Mouse (Mus musculus): ENCODE results near the gene Dlg5. TPM values are rescaled to one million over a fixed set of nuclear protein-coding genes. Genes with fewer than 3 reads are reported as not detected.

The Dlg5 gene
- polyA plus RNA-seq, 1 experiment from 2014 or later = 5.2 TPM

DNA sequence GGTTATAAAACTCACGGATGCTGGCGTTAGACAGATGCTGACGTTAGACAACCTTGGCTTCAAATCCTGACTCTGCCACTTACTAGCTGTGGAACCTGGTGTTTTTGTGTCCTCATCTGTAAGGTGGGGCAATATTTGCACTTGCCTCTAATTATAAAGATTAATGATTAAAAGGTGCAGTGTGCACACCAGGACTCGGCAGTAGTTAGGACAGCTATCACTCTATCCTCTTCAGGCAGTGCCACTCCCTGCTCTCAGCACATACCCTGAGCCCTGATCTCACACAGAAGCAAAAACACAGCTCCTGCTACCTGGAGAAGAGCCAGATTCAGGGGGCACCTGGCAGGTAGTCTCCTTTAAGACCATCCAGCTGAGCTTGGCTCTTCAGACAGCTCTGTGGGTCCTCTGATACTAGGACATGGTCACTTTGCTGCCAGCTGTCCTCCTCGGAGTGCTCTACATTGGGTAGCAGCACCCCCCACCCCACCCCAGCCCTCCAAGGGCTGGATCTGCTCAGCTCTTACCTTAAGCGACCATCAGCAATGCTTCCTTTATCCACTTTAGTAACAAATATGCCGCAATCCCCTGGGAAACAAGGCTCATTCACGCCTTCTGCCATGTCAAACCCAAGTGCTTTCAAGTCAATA is 80.9 kb downstream of the Dlg5 start:
- Histone ChIP-seq H3K36me3 (ENCODE audit: control insufficient read depth, insufficient read depth) (peaks cover 18% of the 10 kb centered on the region), H3K27me3 (ENCODE audit: control insufficient read depth, insufficient read depth, low read length) (no peaks in the 10 kb centered on the region), H3K4me1 (ENCODE audit: control insufficient read depth, insufficient read depth, low read length) (peaks cover 3% of the 10 kb centered on the region; the same call in 1 of the 2 replicates), H3K4me3 (ENCODE audit: low read length) (no peak overlapping the region), H3K9me3 (replicated peaks; ENCODE audit: control insufficient read depth, low read length) (no peaks in the 10 kb centered on the region), H3K4me2 (ENCODE audit: low read depth, low read length) (no peak overlapping the region), H3K9ac (ENCODE audit: low read length) (no peak overlapping the region), H3K27ac (ENCODE audit: low read length) (no peak overlapping the region)
- ATAC-seq (replicated peaks; ENCODE audit: extremely low read depth, insufficient read depth, low FRiP score) = no peak
- WGBS = 86% methylated on average over 8 of the region's 8 CpGs

DNA sequence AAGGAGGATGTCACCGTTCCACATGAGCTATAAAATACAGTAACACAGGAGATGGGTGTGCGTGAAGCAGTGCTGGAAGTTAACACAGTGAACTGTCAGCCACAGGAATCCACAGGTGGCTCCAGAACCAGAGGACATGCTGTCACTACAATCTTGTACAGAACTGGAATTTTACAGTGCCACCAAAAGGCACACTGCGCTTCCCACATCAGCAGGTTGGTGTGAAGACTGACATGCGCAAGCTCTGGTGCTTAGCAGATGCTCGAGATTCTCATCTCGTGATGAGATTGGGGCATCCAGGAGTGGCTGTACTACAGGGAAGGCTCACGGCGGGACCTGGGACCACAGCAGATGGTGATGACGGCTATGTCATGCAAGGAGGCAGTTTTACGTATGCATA is 82.9 kb downstream of the Dlg5 start:
- H3K4me1 ChIP-seq (ENCODE audit: control insufficient read depth, insufficient read depth, low read length) = peaks cover 3% of the 10 kb centered on the region; the same call in 1 of the 2 replicates

DNA sequence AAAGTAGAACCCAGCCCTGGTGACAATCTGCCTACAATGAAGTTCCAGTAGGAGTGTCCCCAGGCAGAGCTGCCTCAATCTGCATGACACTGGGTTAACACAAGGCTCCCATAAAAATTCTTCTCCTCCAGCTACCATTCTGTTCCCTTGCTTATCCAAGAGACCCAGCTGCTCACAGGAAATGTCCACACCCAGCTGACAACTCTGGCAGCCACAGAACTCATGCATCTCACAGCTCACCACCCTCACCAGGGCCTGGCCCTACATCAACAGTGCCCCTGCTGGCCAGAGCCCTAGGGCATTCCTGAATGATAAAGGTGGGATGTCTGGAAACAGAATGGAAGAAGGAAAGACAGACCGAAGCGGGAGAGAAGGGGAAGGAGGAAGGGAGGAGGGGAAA is 96.8 kb downstream of the Dlg5 start:
- Histone ChIP-seq H3K4me2 (ENCODE audit: low read depth, low read length) (no peak overlapping the region), H3K27me3 (ENCODE audit: control insufficient read depth, insufficient read depth, low read length) (no peaks in the 10 kb centered on the region), H3K4me3 (ENCODE audit: low read length) (no peak overlapping the region), H3K36me3 (ENCODE audit: control insufficient read depth, insufficient read depth) (peaks cover 41% of the 10 kb centered on the region), H3K9me3 (replicated peaks; ENCODE audit: control insufficient read depth, low read length) (no peaks in the 10 kb centered on the region), H3K27ac (ENCODE audit: low read length) (no peak overlapping the region), H3K4me1 (ENCODE audit: control insufficient read depth, insufficient read depth, low read length) (no peaks in the 10 kb centered on the region), H3K9ac (ENCODE audit: low read length) (no peak overlapping the region)
- no peak for ATAC-seq (replicated peaks; ENCODE audit: extremely low read depth, insufficient read depth, low FRiP score)
- WGBS = 37% methylated on average over 2 of the region's 2 CpGs

More for the DNA sequence above, 82.9 kb downstream of the Dlg5 start:
- H3K27me3 ChIP-seq (ENCODE audit: control insufficient read depth, insufficient read depth, low read length) = no peaks in the 10 kb centered on the region
- WGBS = 82% methylated on average over 10 of the region's 10 CpGs
- H3K9me3 ChIP-seq (replicated peaks; ENCODE audit: control insufficient read depth, low read length) = no peaks in the 10 kb centered on the region
- no peak for ATAC-seq (replicated peaks; ENCODE audit: extremely low read depth, insufficient read depth, low FRiP score)
- H3K36me3 ChIP-seq (ENCODE audit: control insufficient read depth, insufficient read depth) = peaks cover 19% of the 10 kb centered on the region
- no peak overlapping the region for H3K4me2 ChIP-seq (ENCODE audit: low read depth, low read length)
- H3K9ac ChIP-seq (ENCODE audit: low read length) = no peak overlapping the region
- H3K4me3 ChIP-seq (ENCODE audit: low read length) = no peak overlapping the region
- no peak overlapping the region for H3K27ac ChIP-seq (ENCODE audit: low read length)

DNA sequence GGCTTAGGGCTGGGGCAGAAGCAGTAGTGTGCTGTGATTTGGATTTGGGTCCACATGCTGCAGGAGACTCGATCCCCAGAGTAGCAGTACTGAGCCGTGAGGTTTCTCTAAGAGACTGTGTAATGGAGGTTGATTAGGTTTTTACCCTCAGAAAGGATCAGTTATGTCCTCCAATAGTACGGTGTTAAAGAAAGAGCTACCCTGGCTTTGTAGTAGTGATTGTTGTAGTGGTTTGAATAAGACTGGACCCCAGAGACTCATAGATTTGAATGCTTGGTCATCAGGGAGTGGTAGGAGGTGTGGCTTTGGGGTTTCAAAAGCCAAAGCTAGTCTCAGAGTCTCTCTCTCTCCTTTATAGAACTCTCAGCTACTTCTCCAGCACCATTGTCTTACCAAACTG is 100.9 kb downstream of the Dlg5 start:
- H3K9me3 ChIP-seq (replicated peaks; ENCODE audit: control insufficient read depth, low read length) = no peaks in the 10 kb centered on the region
- no peaks in the 10 kb centered on the region; the same call in 1 of the 2 replicates for H3K4me1 ChIP-seq (ENCODE audit: control insufficient read depth, insufficient read depth, low read length)
- no peak for ATAC-seq (replicated peaks; ENCODE audit: extremely low read depth, insufficient read depth, low FRiP score)
- no peak overlapping the region for H3K27ac ChIP-seq (ENCODE audit: low read length)
- H3K9ac ChIP-seq (ENCODE audit: low read length) = no peak overlapping the region
- WGBS = 87% methylated on average over 3 of the region's 3 CpGs
- no peak overlapping the region for H3K4me3 ChIP-seq (ENCODE audit: low read length)
- H3K36me3 ChIP-seq (ENCODE audit: control insufficient read depth, insufficient read depth) = peaks cover 29% of the 10 kb centered on the region
- H3K4me2 ChIP-seq (ENCODE audit: low read depth, low read length) = no peak overlapping the region
- no peaks in the 10 kb centered on the region for H3K27me3 ChIP-seq (ENCODE audit: control insufficient read depth, insufficient read depth, low read length)

DNA sequence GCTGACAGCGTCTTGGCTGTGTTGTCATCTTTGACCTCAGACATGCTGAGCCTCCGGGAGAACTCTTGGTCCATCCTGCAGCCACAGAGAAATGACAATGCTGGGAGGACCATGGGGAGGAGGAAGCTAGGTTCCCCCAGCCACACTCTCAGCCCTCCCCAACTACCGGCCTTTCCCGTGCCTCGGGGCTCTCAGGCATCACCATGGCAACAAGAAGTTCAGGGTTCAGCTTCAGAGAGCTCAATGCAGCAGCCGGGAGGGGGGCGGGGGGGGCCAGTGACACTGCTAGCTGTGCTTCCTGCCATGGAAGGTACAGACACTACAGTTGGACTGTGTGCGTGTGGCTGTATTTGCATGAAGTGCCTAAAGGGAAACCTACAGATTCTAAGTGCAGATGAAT is 101.3 kb downstream of the Dlg5 start:
- ATAC-seq (replicated peaks; ENCODE audit: extremely low read depth, insufficient read depth, low FRiP score) = no peak
- 64% methylated on average over 8 of the region's 8 CpGs for WGBS
- Histone ChIP-seq H3K4me3 (ENCODE audit: low read length) (no peak overlapping the region), H3K9me3 (replicated peaks; ENCODE audit: control insufficient read depth, low read length) (no peaks in the 10 kb centered on the region), H3K27me3 (ENCODE audit: control insufficient read depth, insufficient read depth, low read length) (no peaks in the 10 kb centered on the region), H3K9ac (ENCODE audit: low read length) (no peak overlapping the region), H3K4me2 (ENCODE audit: low read depth, low read length) (no peak overlapping the region), H3K4me1 (ENCODE audit: control insufficient read depth, insufficient read depth, low read length) (no peaks in the 10 kb centered on the region; the same call in 1 of the 2 replicates), H3K27ac (ENCODE audit: low read length) (no peak overlapping the region), H3K36me3 (ENCODE audit: control insufficient read depth, insufficient read depth) (peaks cover 30% of the 10 kb centered on the region)

DNA sequence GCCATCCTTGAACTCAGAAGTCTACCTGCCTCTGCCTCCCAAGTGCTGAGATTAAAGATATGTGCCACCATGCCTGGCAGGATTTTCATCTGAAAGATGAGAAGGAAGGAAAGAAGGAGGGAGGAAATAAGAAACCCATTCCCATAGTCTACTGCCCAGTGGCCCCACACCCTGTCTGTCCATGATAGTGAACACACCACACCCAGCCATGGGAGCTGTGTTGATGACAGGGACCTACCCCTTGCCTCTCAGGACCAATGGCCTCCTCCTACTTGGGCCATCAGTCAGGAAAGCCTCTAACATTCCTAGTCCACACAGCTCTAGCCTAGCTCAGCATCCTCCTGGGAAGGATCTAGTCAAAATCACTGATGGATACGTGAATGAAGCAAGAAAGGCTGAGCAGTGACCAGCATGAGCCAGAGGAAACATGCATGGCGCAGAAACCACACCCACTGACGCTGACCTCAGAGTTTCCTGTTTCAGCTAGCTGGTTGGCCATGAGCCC is 102.7 kb downstream of the Dlg5 start:
- Histone ChIP-seq H3K9me3 (replicated peaks; ENCODE audit: control insufficient read depth, low read length) (no peaks in the 10 kb centered on the region), H3K36me3 (ENCODE audit: control insufficient read depth, insufficient read depth) (peaks cover 31% of the 10 kb centered on the region), H3K4me3 (ENCODE audit: low read length) (no peak overlapping the region), H3K9ac (ENCODE audit: low read length) (no peak overlapping the region), H3K4me1 (ENCODE audit: control insufficient read depth, insufficient read depth, low read length) (no peaks in the 10 kb centered on the region; the same call in 1 of the 2 replicates), H3K27ac (ENCODE audit: low read length) (no peak overlapping the region), H3K4me2 (ENCODE audit: low read depth, low read length) (no peak overlapping the region), H3K27me3 (ENCODE audit: control insufficient read depth, insufficient read depth, low read length) (no peaks in the 10 kb centered on the region)
- ATAC-seq (replicated peaks; ENCODE audit: extremely low read depth, insufficient read depth, low FRiP score) = no peak
- 75% methylated on average over 3 of the region's 3 CpGs for WGBS

DNA sequence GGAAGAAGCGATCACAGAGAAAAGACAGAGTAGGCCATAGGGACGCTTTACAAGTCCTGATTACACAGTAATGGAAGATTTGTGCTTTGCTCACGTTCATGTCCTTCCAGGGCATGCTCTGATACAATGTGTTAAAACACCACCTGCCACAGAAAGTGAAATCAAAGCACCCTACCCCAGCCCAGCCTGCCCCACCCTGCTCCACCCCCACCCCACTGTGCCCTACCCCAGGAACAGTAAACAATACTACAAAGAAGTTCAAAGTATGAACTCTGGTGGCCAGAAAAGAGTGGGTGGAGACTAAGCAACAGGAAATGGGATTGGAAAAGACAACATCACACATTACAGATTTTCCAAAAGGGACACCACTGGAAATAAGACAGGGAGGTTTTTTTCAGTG is 104.0 kb downstream of the Dlg5 start:
- Histone ChIP-seq H3K4me1 (ENCODE audit: control insufficient read depth, insufficient read depth, low read length) (no peaks in the 10 kb centered on the region; the same call in 1 of the 2 replicates), H3K27ac (ENCODE audit: low read length) (no peak overlapping the region), H3K36me3 (ENCODE audit: control insufficient read depth, insufficient read depth) (peaks cover 31% of the 10 kb centered on the region), H3K4me3 (ENCODE audit: low read length) (no peak overlapping the region), H3K9me3 (replicated peaks; ENCODE audit: control insufficient read depth, low read length) (no peaks in the 10 kb centered on the region), H3K9ac (ENCODE audit: low read length) (no peak overlapping the region), H3K27me3 (ENCODE audit: control insufficient read depth, insufficient read depth, low read length) (no peaks in the 10 kb centered on the region), H3K4me2 (ENCODE audit: low read depth, low read length) (no peak overlapping the region)
- whole genome bisulfite sequencing = 81% methylated on average over 3 of the region's 3 CpGs
- no peak for ATAC-seq (replicated peaks; ENCODE audit: extremely low read depth, insufficient read depth, low FRiP score)

DNA sequence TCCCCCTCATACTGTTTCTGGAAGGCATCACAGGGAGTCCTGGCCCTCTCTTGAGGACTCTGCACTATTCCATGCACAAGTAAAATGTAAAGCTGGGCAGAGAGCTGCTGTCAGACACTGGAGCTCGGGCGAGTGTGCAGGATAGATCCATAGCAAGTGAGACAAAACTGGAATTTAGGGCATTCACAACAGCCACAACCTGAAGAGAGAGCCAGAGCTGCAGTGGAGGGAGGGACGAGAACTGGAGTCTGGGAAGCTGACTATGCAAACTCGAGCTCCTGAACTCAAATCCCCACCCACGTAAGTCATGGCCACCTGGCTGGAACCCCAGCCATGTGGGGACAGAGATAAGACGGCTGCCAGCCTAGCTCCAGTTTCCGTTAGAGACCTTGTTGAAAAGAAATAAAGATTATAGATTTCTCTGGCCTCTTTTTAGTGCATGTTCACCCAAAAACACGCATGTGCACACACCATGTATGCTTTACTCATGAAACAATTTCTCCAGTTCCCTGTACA is 105.4 kb downstream of the Dlg5 start:
- WGBS = 49% methylated on average over 8 of the region's 8 CpGs
- ATAC-seq (replicated peaks; ENCODE audit: extremely low read depth, insufficient read depth, low FRiP score) = no peak
- Histone ChIP-seq H3K9me3 (replicated peaks; ENCODE audit: control insufficient read depth, low read length) (no peaks in the 10 kb centered on the region), H3K27ac (ENCODE audit: low read length) (no peak overlapping the region), H3K4me3 (ENCODE audit: low read length) (no peak overlapping the region), H3K4me1 (ENCODE audit: control insufficient read depth, insufficient read depth, low read length) (no peaks in the 10 kb centered on the region; the same call in 1 of the 2 replicates), H3K36me3 (ENCODE audit: control insufficient read depth, insufficient read depth) (peaks cover 28% of the 10 kb centered on the region), H3K27me3 (ENCODE audit: control insufficient read depth, insufficient read depth, low read length) (no peaks in the 10 kb centered on the region), H3K9ac (ENCODE audit: low read length) (no peak overlapping the region), H3K4me2 (ENCODE audit: low read depth, low read length) (no peak overlapping the region)

DNA sequence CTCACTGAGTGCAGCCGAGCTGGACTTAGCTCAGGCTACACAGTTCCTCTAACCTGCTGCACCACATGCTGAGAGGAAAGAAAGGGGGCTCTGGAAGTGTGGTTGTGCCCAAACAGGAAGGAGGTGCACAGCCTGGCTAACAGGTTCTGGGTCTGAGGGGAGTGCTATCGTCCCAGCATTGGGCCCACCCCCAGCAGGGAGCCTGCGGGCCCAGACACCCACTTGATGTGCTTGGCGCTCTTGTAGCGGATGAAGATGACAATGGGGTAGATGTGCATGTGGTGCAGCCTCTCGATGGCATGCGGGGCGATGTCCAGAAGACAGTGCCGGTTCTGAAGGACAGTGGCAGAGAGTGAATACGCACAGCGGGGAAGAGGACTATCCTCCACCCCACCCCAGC is 108.8 kb downstream of the Dlg5 start:
- WGBS = 89% methylated on average over 11 of the region's 11 CpGs
- Histone ChIP-seq H3K27me3 (ENCODE audit: control insufficient read depth, insufficient read depth, low read length) (no peaks in the 10 kb centered on the region), H3K9ac (ENCODE audit: low read length) (no peak overlapping the region), H3K4me1 (ENCODE audit: control insufficient read depth, insufficient read depth, low read length) (no peaks in the 10 kb centered on the region; the same call in 1 of the 2 replicates), H3K4me3 (ENCODE audit: low read length) (no peak overlapping the region), H3K4me2 (ENCODE audit: low read depth, low read length) (no peak overlapping the region), H3K27ac (ENCODE audit: low read length) (no peak overlapping the region), H3K9me3 (replicated peaks; ENCODE audit: control insufficient read depth, low read length) (no peaks in the 10 kb centered on the region), H3K36me3 (ENCODE audit: control insufficient read depth, insufficient read depth) (peaks cover 15% of the 10 kb centered on the region)
- ATAC-seq (replicated peaks; ENCODE audit: extremely low read depth, insufficient read depth, low FRiP score) = no peak

Measured in heart, embryonic 16.5 days (tissue).